Mouse (Mus musculus) stomach, embryonic 14.5 days (tissue): ENCODE results near the gene Nol9. TPM values are rescaled to one million over a fixed set of nuclear protein-coding genes. Genes with fewer than 3 reads are reported as not detected.
"Not testable (repeated sequence)": the region's sequence is repeated elsewhere in the genome, so short reads cannot be mapped to it uniquely, and the experiment has no call there.

Experiments used
- ATAC-seq: fragments of 200-750 bp; cut with Nextera tagmentation; 2 replicates; pipeline ENCODE4 v1.8.0; 2017; ENCODE audit warnings: low read depth, moderate TSS enrichment; ENCODE audit not compliant: insufficient number of reproducible peaks, insufficient read depth, low FRiP score
- H3K27ac ChIP-seq: fragments of 300-500 bp; sonication (generic); 2 replicates; pipeline ENCODE4 v1.5.1; 2014; ENCODE audit warnings: mild to moderate bottlenecking, low read length, moderate library complexity, mixed read lengths
- H3K27me3 ChIP-seq: fragments of 300-500 bp; sonication (generic); 2 replicates; pipeline ENCODE4 v1.6.1; 2014; ENCODE audit warnings: low read length, control low read depth, mixed read lengths; ENCODE audit not compliant: control insufficient read depth, insufficient read depth
- H3K36me3 ChIP-seq: fragments of 300-500 bp; sonication (generic); 2 replicates; pipeline ENCODE4 v1.6.1; 2014; ENCODE audit warnings: mild to moderate bottlenecking, control low read depth, low read length, moderate library complexity, mixed read lengths; ENCODE audit not compliant: control insufficient read depth, insufficient read depth
- H3K4me1 ChIP-seq: fragments of 300-500 bp; sonication (generic); 2 replicates; pipeline ENCODE4 v1.6.1; 2014; ENCODE audit warnings: low read length, control low read depth, mixed read lengths; ENCODE audit not compliant: control insufficient read depth, insufficient read depth
- H3K4me2 ChIP-seq: fragments of 300-500 bp; sonication (generic); replicated peaks from 2 replicates; pipeline ENCODE4 v1.6.1; 2014; ENCODE audit warnings: low read depth, low read length, control low read depth
- H3K4me3 ChIP-seq: fragments of 300-500 bp; sonication (generic); 2 replicates; pipeline ENCODE4 v1.5.1; 2014; ENCODE audit warnings: low read depth, low read length, control low read depth
- H3K9ac ChIP-seq: fragments of 300-500 bp; sonication (generic); replicated peaks from 2 replicates; pipeline ENCODE4 v1.6.1; 2014; ENCODE audit warnings: low read depth, mild to moderate bottlenecking, control low read depth, low read length, moderate library complexity, mixed read lengths
- H3K9me3 ChIP-seq: fragments of 300-500 bp; sonication (generic); 2 replicates; pipeline ENCODE4 v1.6.1; 2016; ENCODE audit warnings: low read depth, low read length, control low read depth; ENCODE audit not compliant: control insufficient read depth
- WGBS: fragments of 180-500 bp; shearing (Covaris S2); extraction: QIAGEN DNeasy Blood & Tissue Kit; methylation state at CpG from one replicate; pipeline ENCODE4 v1.1.7; 2014; 5-methylcytosine and 5-hydroxymethylcytosine counted together
- polyA plus RNA-seq: library from polyadenylated mRNA; unstranded; fragments of >200 nt; fragmentation: Nextera tagmentation; extraction: Ambion mirVana; gene quantifications from 2 replicates; pipeline ENCODE4 v1.2.1, GENCODE M21; 2014

Nol9 gene
- polyA plus RNA-seq, 1 experiment from 2014 or later = 30.0 TPM

- no peak for ATAC-seq
- WGBS = 48% methylated on average over 5 of the region's 5 CpGs
Observed at GRCm38 (mm10) chr4:152029087-152029486, 10.0 kb upstream of the Nol9 start.

GRCm38 (mm10) chr4:152029997-152030396 is 9.1 kb upstream of the Nol9 start:
- H3K9ac ChIP-seq = no peak overlapping the region
- no peaks in the 10 kb centered on the region for H3K36me3 ChIP-seq
- no peaks in the 10 kb centered on the region for H3K27me3 ChIP-seq
- H3K27ac ChIP-seq = no peak overlapping the region
- no peak for ATAC-seq
- no peak overlapping the region for H3K4me3 ChIP-seq
- H3K4me1 ChIP-seq = peaks cover 23% of the 10 kb centered on the region
- 80% methylated on average over 4 of the region's 4 CpGs for WGBS
- no peak overlapping the region for H3K4me2 ChIP-seq
- H3K9me3 ChIP-seq = no peaks in the 10 kb centered on the region

More at GRCm38 (mm10) chr4:152029087-152029486, 10.0 kb upstream of the Nol9 start:
- no peak overlapping the region for H3K4me3 ChIP-seq
- H3K27ac ChIP-seq = no peak overlapping the region
- no peaks in the 10 kb centered on the region; the same call in none of the 2 replicates for H3K36me3 ChIP-seq
- H3K9ac ChIP-seq = no peak overlapping the region
- H3K4me2 ChIP-seq = no peak overlapping the region
- H3K27me3 ChIP-seq = no peaks in the 10 kb centered on the region
- H3K4me1 ChIP-seq = peaks cover 24% of the 10 kb centered on the region
- H3K9me3 ChIP-seq = no peaks in the 10 kb centered on the region

- 84% methylated on average over 13 of the region's 13 CpGs for WGBS
- ATAC-seq = no peak
Observed at GRCm38 (mm10) chr4:152032922-152033321, 6.2 kb upstream of the Nol9 start.

GRCm38 (mm10) chr4:152036464-152036863 is 2.7 kb upstream of the Nol9 start:
- H3K27me3 ChIP-seq, H3K36me3 ChIP-seq, ATAC-seq, H3K4me3 ChIP-seq, H3K27ac ChIP-seq, H3K4me1 ChIP-seq, H3K9ac ChIP-seq, H3K9me3 ChIP-seq, H3K4me2 ChIP-seq: not testable (repeated sequence)
- WGBS = 92% methylated on average over 6 of the region's 6 CpGs

More at GRCm38 (mm10) chr4:152032922-152033321, 6.2 kb upstream of the Nol9 start:
- H3K4me3 ChIP-seq = no peak overlapping the region
- no peak overlapping the region for H3K4me2 ChIP-seq
- peaks cover 5% of the 10 kb centered on the region; the same call in 1 of the 2 replicates for H3K4me1 ChIP-seq
- H3K36me3 ChIP-seq = no peaks in the 10 kb centered on the region
- no peak overlapping the region for H3K9ac ChIP-seq
- no peaks in the 10 kb centered on the region for H3K9me3 ChIP-seq
- H3K27ac ChIP-seq = no peak overlapping the region
- H3K27me3 ChIP-seq = no peaks in the 10 kb centered on the region

- peaks cover 8% of the 10 kb centered on the region; the same call in 1 of the 2 replicates for H3K4me1 ChIP-seq
- peaks cover 22% of the 10 kb centered on the region for H3K36me3 ChIP-seq
- peak within 1 kb of the TSS; percentile 92 for H3K9ac ChIP-seq
- ATAC-seq = no peak
- H3K27ac ChIP-seq = 0 out of 2 replicates have a peak within 1 kb of the TSS, but pooled peaks have one; percentile 4
- 29% methylated on average over 10 of the region's 10 CpGs for WGBS
- no peaks in the 10 kb centered on the region for H3K9me3 ChIP-seq
- H3K27me3 ChIP-seq = no peaks in the 10 kb centered on the region
- H3K4me3 ChIP-seq = peak within 1 kb of the TSS; percentile 100
- peak within 1 kb of the TSS; percentile 94 for H3K4me2 ChIP-seq
Observed at GRCm38 (mm10) chr4:152038225-152038984, 716 bp upstream of the Nol9 start, which contains the start of gene Tas1r1. Gene Tas1r1, minus strand, starts transcription at chr4:152038568.

GRCm38 (mm10) chr4:152039831-152040310 is 750 bp downstream of the Nol9 start:
- 0 out of 2 replicates have a peak overlapping the region, but pooled peaks have one; percentile 4 for H3K27ac ChIP-seq
- ATAC-seq = no peak
- H3K4me3 ChIP-seq = peak overlapping the region; percentile 100
- peaks cover 34% of the 10 kb centered on the region for H3K36me3 ChIP-seq
- peak overlapping the region; percentile 92 for H3K9ac ChIP-seq
- WGBS = 3% methylated on average over 25 of the region's 25 CpGs
- H3K27me3 ChIP-seq = no peaks in the 10 kb centered on the region
- peak overlapping the region; percentile 94 for H3K4me2 ChIP-seq
- no peaks in the 10 kb centered on the region for H3K9me3 ChIP-seq
- H3K4me1 ChIP-seq = peaks cover 8% of the 10 kb centered on the region; the same call in 1 of the 2 replicates

- H3K4me2 ChIP-seq = no peak overlapping the region
- H3K36me3 ChIP-seq = peaks cover 49% of the 10 kb centered on the region
- no peaks in the 10 kb centered on the region for H3K9me3 ChIP-seq
- no peaks in the 10 kb centered on the region for H3K27me3 ChIP-seq
- WGBS = 95% methylated on average over 22 of the region's 22 CpGs
- H3K27ac ChIP-seq = no peak overlapping the region
- ATAC-seq = no peak
- no peak overlapping the region for H3K9ac ChIP-seq
- no peak overlapping the region for H3K4me3 ChIP-seq
- H3K4me1 ChIP-seq = peaks cover 8% of the 10 kb centered on the region; the same call in 1 of the 2 replicates
Observed at GRCm38 (mm10) chr4:152041924-152042641, 3.0 kb downstream of the Nol9 start.

- no peaks in the 10 kb centered on the region for H3K9me3 ChIP-seq
- 89% methylated on average over 3 of the region's 3 CpGs for WGBS
- peaks cover 60% of the 10 kb centered on the region for H3K36me3 ChIP-seq
- no peak overlapping the region for H3K4me2 ChIP-seq
- ATAC-seq = no peak
- H3K4me3 ChIP-seq = no peak overlapping the region
- peaks cover 8% of the 10 kb centered on the region; the same call in 1 of the 2 replicates for H3K4me1 ChIP-seq
- H3K27ac ChIP-seq = no peak overlapping the region
- H3K9ac ChIP-seq = no peak overlapping the region
- H3K27me3 ChIP-seq = no peaks in the 10 kb centered on the region
Observed at GRCm38 (mm10) chr4:152043171-152043570, 4.0 kb downstream of the Nol9 start.
